Mouse (Mus musculus) liver, adult 2 months (tissue): Measurements from ENCODE around the gene Gse1. TPM values are rescaled to one million over a fixed set of nuclear protein-coding genes. Genes with fewer than 3 reads are reported as not detected.

Experiments used
- DNase-seq: peaks from one replicate; pipeline ENCODE4 v3.0.0-alpha.2; 2011; ENCODE audit warnings: low read depth, low spot score; ENCODE audit errors: extremely low read depth
- H3K27ac ChIP-seq: fragments of 200-500 bp; replicated peaks from 2 replicates; pipeline ENCODE4 v1.5.1; 2012; ENCODE audit warnings: low read depth, mild to moderate bottlenecking, control low read depth, inconsistent platforms, low read length; ENCODE audit not compliant: insufficient read depth
- H3K27me3 ChIP-seq: fragments of 200-500 bp; 2 replicates; pipeline ENCODE4 v1.6.1; 2012; ENCODE audit warnings: mild to moderate bottlenecking, moderate library complexity, low read length, inconsistent platforms; ENCODE audit not compliant: control insufficient read depth, insufficient read depth
- H3K36me3 ChIP-seq: fragments of 200-500 bp; 2 replicates; pipeline ENCODE4 v1.6.1; 2012; ENCODE audit warnings: low read length, inconsistent platforms; ENCODE audit not compliant: control insufficient read depth, insufficient read depth
- H3K4me1 ChIP-seq: fragments of 200-500 bp; 2 replicates; pipeline ENCODE4 v1.6.1; 2011; ENCODE audit warnings: low read length; ENCODE audit not compliant: control insufficient read depth, insufficient read depth
- H3K4me3 ChIP-seq: fragments of 200-500 bp; 2 replicates; pipeline ENCODE4 v1.5.1; 2011; ENCODE audit warnings: low read depth, mild to moderate bottlenecking, control low read depth, low read length, moderate library complexity; ENCODE audit not compliant: insufficient read depth
- H3K79me2 ChIP-seq: fragments of 200-500 bp; 2 replicates; pipeline ENCODE4 v1.6.1; 2012; ENCODE audit warnings: inconsistent platforms, mild to moderate bottlenecking, low read length, moderate library complexity; ENCODE audit not compliant: control insufficient read depth, insufficient read depth
- H3K9ac ChIP-seq: fragments of 200-500 bp; 2 replicates; pipeline ENCODE4 v1.6.1; 2012; ENCODE audit warnings: low read depth, mild to moderate bottlenecking, control low read depth, inconsistent platforms, low read length
- CTCF ChIP-seq: fragments of 200-500 bp; IDR thresholded peaks from 2 replicates; pipeline ENCODE4 v1.5.1; 2011; ENCODE audit warnings: low read depth, low read length, control low read depth
- POLR2A ChIP-seq: fragments of 200-500 bp; IDR thresholded peaks from 2 replicates; pipeline ENCODE4 v1.6.1; 2011; ENCODE audit warnings: low read length, control low read depth; ENCODE audit not compliant: insufficient read depth; ENCODE audit errors: extremely low read depth
- WGBS: fragments of 180-500 bp; shearing (Covaris S2); methylation state at CpG from one replicate; pipeline ENCODE4 v1.1.7; 2018; 5-methylcytosine and 5-hydroxymethylcytosine counted together
- polyA plus RNA-seq: library from polyadenylated mRNA; depleted of rRNA; stranded (reverse); fragments of >200 nt; gene quantifications from 2 replicates; pipeline ENCODE4 v1.2.3, GENCODE M21; 2012
- total RNA-seq: library from RNA; depleted of rRNA; stranded (reverse); fragments of >200 nt; gene quantifications from 2 replicates; pipeline ENCODE4 v1.2.3, GENCODE M21; 2014

Gse1 gene
- total and polyA plus RNA-seq, 2 experiments: 2.6 to 10.0 TPM

DNA sequence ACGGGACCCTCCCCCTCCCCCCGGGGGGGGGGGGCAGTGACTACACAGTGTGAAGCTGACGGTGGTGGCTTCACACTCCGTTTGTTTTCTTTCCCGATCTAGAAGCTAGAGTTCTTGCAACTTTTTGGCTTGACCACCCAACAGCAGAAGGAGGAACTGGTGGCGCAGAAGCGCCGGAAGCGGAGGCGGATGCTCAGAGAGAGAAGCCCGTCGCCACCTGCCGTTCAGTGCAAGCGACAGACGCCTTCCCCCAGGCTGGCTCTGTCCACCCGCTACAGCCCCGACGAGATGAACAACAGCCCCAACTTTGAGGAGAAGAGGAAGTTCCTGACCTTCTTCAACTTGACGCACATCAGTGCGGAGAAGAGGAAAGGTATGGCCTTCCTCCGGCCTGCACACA is 344.3 kb downstream of the Gse1 start:
- 86% methylated on average over 21 of the region's 21 CpGs for WGBS
- no peak overlapping the region for H3K4me3 ChIP-seq
- H3K27ac ChIP-seq: no peak overlapping the region
- H3K79me2 ChIP-seq: no peaks in the 10 kb centered on the region
- TF ChIP-seq POLR2A (no peak), CTCF (no peak)
- H3K9ac ChIP-seq: no peak overlapping the region
- H3K27me3 ChIP-seq: no peaks in the 10 kb centered on the region
- peaks cover 53% of the 10 kb centered on the region for H3K36me3 ChIP-seq
- DNase-seq: no peak
- H3K4me1 ChIP-seq: no peaks in the 10 kb centered on the region

GRCm38 (mm10) chr8:120573866-120574265 is 345.6 kb downstream of the Gse1 start:
- Histone ChIP-seq H3K4me1 (no peaks in the 10 kb centered on the region), H3K36me3 (peaks cover 61% of the 10 kb centered on the region), H3K9ac (no peak overlapping the region), H3K79me2 (no peaks in the 10 kb centered on the region), H3K4me3 (no peak overlapping the region), H3K27ac (no peak overlapping the region), H3K27me3 (no peaks in the 10 kb centered on the region)
- DNase-seq: no peak
- TF ChIP-seq CTCF: no peak
- TF ChIP-seq POLR2A: no peak
- WGBS: 97% methylated on average over 11 of the region's 11 CpGs

- TF ChIP-seq POLR2A (no peak), CTCF (no peak)
- Histone ChIP-seq H3K4me3 (no peak overlapping the region), H3K4me1 (no peaks in the 10 kb centered on the region), H3K36me3 (peaks cover 65% of the 10 kb centered on the region), H3K9ac (no peak overlapping the region), H3K27me3 (no peaks in the 10 kb centered on the region), H3K27ac (no peak overlapping the region), H3K79me2 (no peaks in the 10 kb centered on the region)
- 87% methylated on average over 19 of the region's 19 CpGs for WGBS
- DNase-seq: no peak
Measured at GRCm38 (mm10) chr8:120574941-120575340, 346.7 kb downstream of the Gse1 start.

GRCm38 (mm10) chr8:120575801-120576200 is 347.5 kb downstream of the Gse1 start:
- H3K36me3 ChIP-seq: peaks cover 65% of the 10 kb centered on the region
- no peak overlapping the region for H3K27ac ChIP-seq
- no peak for DNase-seq
- no peak for TF ChIP-seq CTCF
- no peak for TF ChIP-seq POLR2A
- no peaks in the 10 kb centered on the region for H3K79me2 ChIP-seq
- H3K4me3 ChIP-seq: no peak overlapping the region
- no peaks in the 10 kb centered on the region for H3K27me3 ChIP-seq
- H3K4me1 ChIP-seq: no peaks in the 10 kb centered on the region
- WGBS: 64% methylated on average over 9 of the region's 9 CpGs
- H3K9ac ChIP-seq: no peak overlapping the region

DNA sequence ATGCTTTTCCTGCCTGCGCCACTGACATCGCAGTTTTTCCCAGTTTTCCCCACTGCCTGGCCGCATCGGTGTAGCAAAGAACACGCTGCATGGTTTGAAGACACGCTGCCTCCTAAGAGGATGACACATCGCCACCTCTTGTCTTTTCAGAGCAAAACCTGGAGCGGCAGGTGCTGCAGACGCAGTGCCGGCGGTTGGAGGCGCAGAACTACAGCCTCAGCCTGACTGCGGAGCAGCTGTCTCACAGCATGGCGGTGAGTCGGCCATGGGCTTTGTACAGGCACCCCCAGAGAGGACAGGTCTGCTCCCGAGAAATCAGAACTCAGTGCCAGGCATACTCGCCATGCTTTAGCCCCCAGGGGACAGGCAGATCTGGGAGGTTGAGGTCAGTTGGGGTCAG is 349.6 kb downstream of the Gse1 start:
- Histone ChIP-seq H3K79me2 (no peaks in the 10 kb centered on the region), H3K4me3 (no peak overlapping the region), H3K9ac (no peak overlapping the region), H3K27ac (no peak overlapping the region), H3K36me3 (peaks cover 49% of the 10 kb centered on the region), H3K4me1 (no peaks in the 10 kb centered on the region), H3K27me3 (no peaks in the 10 kb centered on the region)
- WGBS: 98% methylated on average over 17 of the region's 17 CpGs
- TF ChIP-seq CTCF (no peak), POLR2A (no peak)
- no peak for DNase-seq

- H3K36me3 ChIP-seq: peaks cover 27% of the 10 kb centered on the region
- WGBS: 98% methylated on average over 8 of the region's 8 CpGs
- no peak for DNase-seq
- H3K79me2 ChIP-seq: no peaks in the 10 kb centered on the region
- no peak overlapping the region for H3K27ac ChIP-seq
- H3K27me3 ChIP-seq: no peaks in the 10 kb centered on the region
- no peaks in the 10 kb centered on the region for H3K4me1 ChIP-seq
- no peak overlapping the region for H3K4me3 ChIP-seq
- no peak overlapping the region for H3K9ac ChIP-seq
- TF ChIP-seq CTCF: no peak
- no peak for TF ChIP-seq POLR2A
Measured at GRCm38 (mm10) chr8:120580336-120581000, 352.2 kb downstream of the Gse1 start.
